Mouse (Mus musculus) cerebellum, postnatal 25 days (tissue): ENCODE measurements at regions not wholly inside any gene's neighbourhood (a gene's known extent, or its start where the extent isn't known, plus 50 kb on each side); places are given as distances from the start of the nearest gene placed in this dataset.
A peak's percentile ranks its signal among the peaks of the same experiment; 100 is the strongest.

Experiments used
- DNase-seq, 2 experiments: peaks; one replicate each; pipeline ENCODE4 v3.0.0; 2021; ENCODE audit warnings: mixed read lengths in 2 of 2

DNA sequence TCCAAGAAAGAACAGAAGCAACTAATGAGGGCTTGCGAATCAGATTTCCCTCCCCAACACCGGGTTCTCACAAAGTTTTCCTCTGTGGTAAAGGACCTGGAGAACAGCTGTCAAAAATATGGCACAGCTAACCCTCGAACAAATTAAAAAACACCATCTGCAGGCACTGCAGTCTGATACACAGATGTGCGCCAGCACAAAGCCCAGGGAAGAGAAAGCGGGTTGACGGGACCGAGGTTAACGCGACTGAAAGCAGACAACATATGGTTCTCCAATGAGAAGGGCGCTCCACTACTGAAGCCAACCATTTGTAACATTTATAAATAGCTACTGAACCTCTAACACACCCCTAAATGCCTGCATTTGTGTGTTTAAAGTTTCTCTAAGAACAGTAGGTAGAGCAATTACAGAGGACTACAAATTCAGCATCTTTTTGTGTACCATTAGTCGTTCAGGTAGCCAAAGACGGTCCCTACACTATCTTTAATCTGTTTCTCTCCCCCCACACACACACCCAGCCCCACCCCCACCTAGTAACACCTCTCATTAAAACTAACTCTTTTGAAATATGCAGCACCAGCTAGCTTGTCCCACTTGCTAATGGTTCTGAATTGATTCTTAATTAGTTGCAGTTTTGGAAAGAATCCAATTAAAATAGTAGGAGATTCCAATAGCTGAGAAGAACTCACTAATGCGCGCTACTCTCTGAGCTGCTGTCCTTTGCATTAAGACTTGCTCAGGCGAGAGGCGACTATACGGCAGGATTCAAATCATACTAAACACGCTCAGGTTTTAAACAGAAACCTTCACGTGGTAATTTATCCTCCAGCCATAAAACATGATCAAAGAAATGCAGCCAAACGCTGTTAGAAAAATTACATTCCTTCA, 236.0 kb upstream of the Hnrnpa3 start:
- no peak for DNase-seq

DNA sequence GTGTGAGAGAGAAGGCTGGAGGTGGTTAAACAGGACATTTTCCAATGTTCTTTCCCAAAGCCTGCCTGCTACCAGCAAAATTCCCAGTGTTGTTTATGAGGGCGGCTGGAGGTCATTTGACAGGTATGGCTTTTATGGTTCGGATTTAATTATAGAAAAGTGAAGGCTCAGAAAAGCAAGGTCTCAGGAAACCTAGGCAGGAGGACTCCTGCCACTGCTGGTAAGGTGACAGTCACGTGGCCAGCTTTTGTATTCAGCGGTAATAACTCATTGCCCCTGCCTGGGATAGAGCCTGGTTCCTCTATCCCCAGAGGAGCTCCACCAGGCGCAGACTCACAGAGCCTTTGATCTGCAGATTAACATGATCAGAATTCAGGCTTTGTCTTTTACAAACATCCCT, 235.2 kb upstream of the Hnrnpa3 start:
- no peak for DNase-seq

GRCm38 (mm10) chr2:75424363-75424762, 234.7 kb upstream of the Hnrnpa3 start:
- no peak for DNase-seq

DNA sequence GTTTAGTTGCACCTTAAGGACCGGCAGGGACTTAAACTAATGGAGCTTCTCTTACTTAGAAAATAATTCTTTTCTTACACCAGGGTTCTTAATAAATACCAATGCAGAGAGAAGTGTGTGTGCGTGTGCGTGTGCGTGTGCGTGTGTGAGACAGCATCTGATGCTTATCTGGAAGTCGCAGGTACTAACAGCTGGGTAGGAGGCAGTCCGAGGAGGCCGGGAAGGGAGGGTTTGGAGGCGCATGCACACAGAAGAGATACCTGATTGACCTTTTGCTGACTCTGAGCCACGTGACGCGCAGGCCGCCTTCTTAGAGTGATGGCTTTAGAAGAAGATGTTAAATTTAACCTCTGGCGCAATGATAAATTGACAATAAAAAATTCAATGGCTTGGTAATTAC, 234.2 kb upstream of the Hnrnpa3 start:
- DNase-seq = no peak

GRCm38 (mm10) chr2:75425384-75425783, 233.7 kb upstream of the Hnrnpa3 start:
- DNase-seq = no peak

GRCm38 (mm10) chr2:75425791-75426190, 233.3 kb upstream of the Hnrnpa3 start:
- DNase-seq = no peak

- DNase-seq = no peak
These were observed 231.1 kb upstream of the Hnrnpa3 start for GRCm38 (mm10) chr2:75427936-75428458.

DNA sequence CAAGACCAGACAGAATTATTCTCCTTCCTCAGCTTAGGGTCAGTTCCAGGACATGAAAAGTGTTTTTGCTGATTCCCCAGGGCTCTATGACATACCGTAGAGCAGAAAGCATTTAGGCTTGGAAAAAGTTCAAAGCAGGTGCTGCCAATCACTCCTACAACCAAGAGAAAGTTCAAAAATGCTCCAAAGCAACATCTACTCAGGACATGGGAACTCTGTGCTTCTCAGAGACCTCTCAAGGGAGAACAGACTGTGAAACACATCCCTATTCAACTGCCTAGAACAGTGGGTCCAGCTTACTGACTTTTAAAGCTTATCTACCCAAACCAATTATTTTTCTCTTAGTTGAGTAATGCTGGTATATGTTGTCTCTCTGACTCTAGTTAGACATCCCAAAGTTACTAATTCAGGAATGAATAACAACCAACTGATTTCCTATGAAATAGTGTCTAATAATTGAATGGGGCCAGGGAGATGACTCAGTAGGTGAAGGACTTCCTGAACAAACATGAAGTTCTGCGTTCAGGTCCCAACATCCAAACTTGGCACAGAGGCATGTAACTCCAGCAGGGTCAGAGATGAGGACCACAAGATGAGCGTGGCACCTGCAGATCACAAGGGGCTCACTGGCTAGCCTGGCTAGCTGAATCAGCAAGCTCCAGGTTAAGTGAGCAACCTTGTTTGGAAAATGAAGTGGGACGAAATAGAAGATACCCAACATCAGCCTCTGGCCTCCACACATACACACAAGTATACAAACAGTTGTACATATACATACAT, 228.7 kb upstream of the Hnrnpa3 start:
- DNase-seq = no peak

DNA sequence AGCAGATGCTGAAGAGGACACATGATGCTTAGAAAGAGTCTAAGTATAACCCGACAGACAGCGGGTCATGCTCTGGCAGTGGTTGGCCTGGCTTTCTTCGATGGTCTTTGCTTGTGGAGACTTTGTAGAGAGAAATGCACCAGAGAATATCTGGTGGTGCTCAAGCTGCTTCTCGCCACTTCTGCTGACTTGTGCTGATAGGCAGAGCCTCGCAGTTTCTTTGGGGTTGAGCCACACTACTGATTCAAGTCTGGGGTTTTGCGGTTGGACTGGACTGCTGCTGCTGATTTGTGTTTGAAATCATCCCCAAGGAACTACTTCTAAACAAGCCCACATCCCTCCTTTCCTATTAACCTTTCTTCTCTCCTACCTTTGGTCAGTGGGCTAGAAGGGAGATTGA, 227.1 kb upstream of the Hnrnpa3 start:
- DNase-seq = no peak

- no peak for DNase-seq
These were observed 224.5 kb upstream of the Hnrnpa3 start for GRCm38 (mm10) chr2:75434521-75434920.

DNA sequence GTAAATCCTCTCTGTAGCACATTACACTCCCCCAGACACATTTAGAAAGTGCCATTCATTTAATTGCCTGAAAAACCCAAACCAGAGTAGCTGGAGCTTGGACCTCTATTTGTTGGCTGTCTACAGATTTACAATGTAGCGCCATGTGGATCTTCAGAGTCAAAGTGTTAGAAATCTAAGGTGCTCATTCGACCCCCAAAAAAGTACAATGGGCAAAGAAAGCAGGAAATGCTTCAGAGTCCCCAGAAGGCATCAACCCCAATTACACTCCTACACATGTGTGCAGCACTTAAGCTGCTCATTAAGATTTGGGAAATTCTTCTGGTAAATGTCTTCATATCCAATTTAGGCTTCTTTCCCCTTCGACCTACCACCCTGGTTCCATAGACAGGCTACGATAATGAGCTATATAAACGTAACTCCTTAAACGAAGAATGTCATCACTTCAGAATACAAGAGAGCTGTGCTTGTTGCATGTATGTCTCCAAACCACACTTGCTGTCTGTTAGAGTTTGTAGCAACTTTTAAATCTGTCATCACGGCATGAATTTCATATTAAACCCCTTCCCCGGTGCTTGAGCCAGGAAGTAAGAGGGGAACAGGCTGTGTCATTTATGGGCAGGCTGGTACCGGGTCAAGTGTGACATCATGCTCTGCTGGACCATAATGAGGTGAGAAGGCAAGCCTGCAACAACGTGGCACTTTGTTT, 219.4 kb upstream of the Hnrnpa3 start:
- DNase-seq = no peak

DNA sequence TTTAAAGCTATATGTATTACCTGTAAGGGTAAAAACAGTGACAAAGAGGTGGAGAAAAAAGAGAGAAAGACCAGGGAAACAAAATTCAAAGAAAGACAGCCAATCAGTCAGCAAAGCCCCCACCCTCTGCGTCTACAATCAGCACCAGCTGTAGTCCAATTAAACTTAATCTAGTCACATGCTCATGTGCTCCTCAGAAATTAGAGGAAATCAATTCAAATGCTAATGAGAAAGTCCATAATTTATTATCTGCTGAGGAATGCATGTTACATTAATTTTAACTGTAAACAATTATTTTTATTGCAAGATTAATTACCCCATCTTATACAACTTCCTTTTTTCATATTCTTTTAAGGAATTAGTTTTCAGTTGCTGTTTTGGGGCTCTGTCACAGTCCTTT, 216.4 kb upstream of the Hnrnpa3 start:
- no peak for DNase-seq

- DNase-seq = no peak
These were observed 213.9 kb upstream of the Hnrnpa3 start for GRCm38 (mm10) chr2:75445189-75445588.

DNA sequence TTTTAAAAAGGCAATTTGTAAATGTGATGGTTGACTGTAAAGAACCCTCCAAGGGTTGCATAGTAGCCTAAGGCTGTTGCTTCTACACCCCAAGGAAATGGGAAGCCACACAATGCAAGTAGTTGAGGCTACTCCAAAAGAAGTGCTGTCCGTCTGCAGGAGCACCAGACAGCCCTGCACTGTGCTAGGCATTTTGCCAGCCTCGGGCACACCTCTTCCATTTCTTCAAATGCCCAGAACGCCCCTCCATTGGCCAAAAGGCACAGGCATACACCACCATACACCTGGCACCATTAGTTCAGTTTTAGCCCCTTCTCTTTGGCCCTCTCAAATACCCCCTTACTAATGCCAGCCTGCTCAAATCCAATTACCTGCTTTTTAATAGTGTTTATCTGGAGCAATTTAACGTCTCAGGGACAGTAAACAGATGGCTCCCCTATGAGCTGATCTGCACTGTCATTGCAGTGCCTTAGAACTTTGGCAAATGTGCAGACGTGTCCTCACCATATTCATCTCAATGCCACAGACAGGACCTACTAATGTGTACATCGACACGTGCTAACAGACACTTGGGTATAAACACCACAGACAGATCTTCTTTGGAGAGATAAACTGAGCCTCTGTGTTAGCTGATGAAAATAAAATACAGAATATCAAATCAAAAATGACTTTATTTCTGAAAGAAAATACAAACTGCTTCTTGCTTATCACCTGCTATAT, 211.9 kb upstream of the Hnrnpa3 start:
- DNase-seq = peak; percentile 6 to 22

GRCm38 (mm10) chr2:75448221-75448620, 210.8 kb upstream of the Hnrnpa3 start:
- no peak for DNase-seq

DNA sequence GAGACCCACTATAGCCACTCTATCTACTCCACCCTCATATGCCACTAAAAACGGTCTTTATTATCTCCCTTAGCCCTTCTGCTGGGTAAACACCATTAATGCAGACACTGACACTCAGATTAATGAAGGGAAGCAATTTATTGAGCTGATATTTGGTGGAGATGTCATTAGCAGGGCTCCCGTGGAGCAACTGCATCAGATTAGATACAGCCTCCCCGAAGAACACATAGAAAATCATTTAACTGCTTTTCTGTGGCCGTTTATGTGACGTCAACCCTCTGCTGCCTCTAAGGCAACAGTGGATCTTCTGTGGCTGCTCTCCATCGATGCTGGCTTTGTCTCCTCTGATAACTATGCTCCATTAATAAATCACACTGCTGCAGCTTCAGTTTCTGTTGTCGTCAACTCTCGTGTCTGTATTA, 207.2 kb upstream of the Hnrnpa3 start:
- no peak for DNase-seq

DNA sequence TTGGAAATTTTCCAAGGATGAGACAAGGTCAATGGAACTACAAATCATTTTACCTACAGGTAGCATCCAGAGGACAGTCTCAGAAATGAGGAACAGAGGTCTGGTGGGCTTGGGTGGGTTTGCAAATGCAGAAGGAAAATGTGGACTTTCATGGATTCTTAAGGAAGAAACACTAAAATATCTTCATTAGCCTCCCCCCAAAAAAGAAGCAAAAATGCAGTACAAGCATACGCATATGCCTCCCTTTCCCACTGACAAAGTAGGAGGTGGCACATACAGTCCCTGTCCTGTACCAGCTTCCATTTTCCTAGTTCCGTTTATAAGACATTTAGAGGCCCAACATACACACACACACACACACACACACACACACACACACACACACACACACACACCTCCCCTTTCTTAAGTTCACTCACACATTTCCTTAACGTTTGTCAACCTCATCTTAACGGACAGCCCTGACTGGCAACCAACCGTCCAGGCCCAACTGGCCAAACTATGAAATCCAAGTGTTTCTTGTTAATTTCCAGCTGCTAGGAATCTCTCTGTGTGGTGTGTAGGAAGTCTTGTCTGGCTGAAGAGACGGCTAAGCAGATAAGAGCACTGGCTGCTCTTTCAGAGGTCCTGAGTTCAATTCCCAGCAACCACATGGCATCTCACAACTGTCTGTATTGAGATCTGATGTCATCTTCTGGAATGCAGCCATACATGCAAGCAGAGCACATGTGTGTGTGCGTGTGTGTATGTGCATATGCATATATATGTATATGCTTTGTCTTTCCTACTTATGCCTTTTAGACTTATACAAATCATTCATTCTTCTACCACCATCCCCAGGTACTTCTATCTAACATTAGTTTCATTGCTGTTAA, 206.6 kb upstream of the Hnrnpa3 start:
- DNase-seq = no peak

- no peak for DNase-seq
These were observed 203.6 kb upstream of the Hnrnpa3 start for GRCm38 (mm10) chr2:75455481-75455880.

GRCm38 (mm10) chr2:75456272-75456671, 202.8 kb upstream of the Hnrnpa3 start:
- no peak for DNase-seq

GRCm38 (mm10) chr2:75457423-75457822, 201.6 kb upstream of the Hnrnpa3 start:
- no peak for DNase-seq

GRCm38 (mm10) chr2:75458898-75459297, 200.2 kb upstream of the Hnrnpa3 start:
- DNase-seq = no peak
